Mouse (Mus musculus): ENCODE measurements around the gene Noxo1. TPM values are rescaled to one million over a fixed set of nuclear protein-coding genes. Genes with fewer than 3 reads are reported as not detected.

Noxo1 gene
- polyA plus RNA-seq, 1 experiment from 2014 or later, result 0.79 TPM

- H3K27me3 ChIP-seq (ENCODE audit: insufficient read depth, poor library complexity, severe bottlenecking), result peaks cover 66% of the 10 kb centered on the region
- H3K9me3 ChIP-seq, result no peaks in the 10 kb centered on the region
- peaks cover 29% of the 10 kb centered on the region for H3K4me1 ChIP-seq
- peak overlapping the region; percentile 52 for H3K4me3 ChIP-seq
- 0 out of 2 replicates have a peak overlapping the region, but pooled peaks have one; percentile 36 for H3K27ac ChIP-seq
- H3K36me3 ChIP-seq, result peaks cover 9% of the 10 kb centered on the region
- 18% methylated on average over 23 of the region's 23 CpGs for WGBS
- DNase-seq (ENCODE audit: low spot score), result no peak
These were observed 8.4 kb upstream of the Noxo1 start for GRCm38 (mm10) chr17:24687599-24687998.

GRCm38 (mm10) chr17:24689251-24690081 lies 6.6 kb upstream of the Noxo1 start, which contains the start of gene Syngr3:
Gene Syngr3 (minus strand): TSS chr17:24689955.
- DNase-seq (ENCODE audit: low spot score), result no peak
- Histone ChIP-seq H3K27me3 (ENCODE audit: insufficient read depth, poor library complexity, severe bottlenecking) (peaks cover 73% of the 10 kb centered on the region), H3K36me3 (peaks cover 23% of the 10 kb centered on the region), H3K27ac (peak within 1 kb of the TSS; percentile 22; the same call in 1 of the 2 replicates), H3K4me1 (peaks cover 29% of the 10 kb centered on the region), H3K9me3 (no peaks in the 10 kb centered on the region), H3K4me3 (peak within 1 kb of the TSS; percentile 67)
- WGBS, result under 1% methylated on average over 53 of the region's 55 CpGs

GRCm38 (mm10) chr17:24692385-24692784 lies 3.6 kb upstream of the Noxo1 start:
- Histone ChIP-seq H3K4me3 (no peak overlapping the region), H3K36me3 (peaks cover 23% of the 10 kb centered on the region), H3K27ac (no peak overlapping the region), H3K9me3 (no peaks in the 10 kb centered on the region), H3K4me1 (peaks cover 34% of the 10 kb centered on the region), H3K27me3 (ENCODE audit: insufficient read depth, poor library complexity, severe bottlenecking) (peaks cover 53% of the 10 kb centered on the region)
- no peak for DNase-seq (ENCODE audit: low spot score)
- WGBS, result 90% methylated on average over 5 of the region's 5 CpGs

GRCm38 (mm10) chr17:24695326-24696010 lies 566 bp upstream of the Noxo1 start:
- Histone ChIP-seq H3K27me3 (ENCODE audit: insufficient read depth, poor library complexity, severe bottlenecking) (peaks cover 29% of the 10 kb centered on the region), H3K36me3 (peaks cover 35% of the 10 kb centered on the region), H3K4me1 (peaks cover 20% of the 10 kb centered on the region), H3K4me3 (peak overlapping the region; percentile 91), H3K27ac (peak overlapping the region; percentile 93), H3K9me3 (no peaks in the 10 kb centered on the region)
- DNase-seq (ENCODE audit: low spot score), result no peak
- 7% methylated on average over 44 of the region's 51 CpGs for WGBS

- 26% methylated on average over 5 of the region's 5 CpGs for WGBS
- no peak for DNase-seq (ENCODE audit: low spot score)
These were observed 2.0 kb downstream of the Noxo1 start for GRCm38 (mm10) chr17:24697985-24698384.

GRCm38 (mm10) chr17:24698715-24699114 lies 2.7 kb downstream of the Noxo1 start:
- Histone ChIP-seq H3K36me3 (peaks cover 45% of the 10 kb centered on the region), H3K9me3 (no peaks in the 10 kb centered on the region), H3K4me3 (no peak overlapping the region), H3K27ac (no peak overlapping the region), H3K4me1 (peaks cover 20% of the 10 kb centered on the region), H3K27me3 (ENCODE audit: insufficient read depth, poor library complexity, severe bottlenecking) (0 out of 2 replicates have a peak, but pooled peaks cover 7% of the 10 kb centered on the region)
- 70% methylated on average over 9 of the region's 9 CpGs for WGBS
- no peak for DNase-seq (ENCODE audit: low spot score)

More at GRCm38 (mm10) chr17:24697985-24698384, 2.0 kb downstream of the Noxo1 start:
- Histone ChIP-seq H3K4me3 (no peak overlapping the region), H3K27me3 (ENCODE audit: insufficient read depth, poor library complexity, severe bottlenecking) (0 out of 2 replicates have a peak, but pooled peaks cover 9% of the 10 kb centered on the region), H3K27ac (no peak overlapping the region), H3K9me3 (no peaks in the 10 kb centered on the region), H3K36me3 (peaks cover 48% of the 10 kb centered on the region), H3K4me1 (peaks cover 20% of the 10 kb centered on the region)

GRCm38 (mm10) chr17:24699473-24699872 lies 3.4 kb downstream of the Noxo1 start:
- no peak overlapping the region for H3K27ac ChIP-seq
- H3K27me3 ChIP-seq (ENCODE audit: insufficient read depth, poor library complexity, severe bottlenecking), result 0 out of 2 replicates have a peak, but pooled peaks cover 7% of the 10 kb centered on the region
- H3K4me1 ChIP-seq, result peaks cover 20% of the 10 kb centered on the region
- no peaks in the 10 kb centered on the region for H3K9me3 ChIP-seq
- 89% methylated on average over 2 of the region's 2 CpGs for WGBS
- H3K36me3 ChIP-seq, result peaks cover 47% of the 10 kb centered on the region
- DNase-seq (ENCODE audit: low spot score), result no peak
- H3K4me3 ChIP-seq, result no peak overlapping the region

- peaks cover 58% of the 10 kb centered on the region for H3K36me3 ChIP-seq
- no peaks in the 10 kb centered on the region for H3K9me3 ChIP-seq
- no peak overlapping the region for H3K4me3 ChIP-seq
- H3K27me3 ChIP-seq (ENCODE audit: insufficient read depth, poor library complexity, severe bottlenecking), result 0 out of 2 replicates have a peak, but pooled peaks cover 7% of the 10 kb centered on the region
- peaks cover 16% of the 10 kb centered on the region for H3K4me1 ChIP-seq
- DNase-seq (ENCODE audit: low spot score), result no peak
- 87% methylated on average over 9 of the region's 9 CpGs for WGBS
- H3K27ac ChIP-seq, result no peak overlapping the region
These were observed 5.2 kb downstream of the Noxo1 start for GRCm38 (mm10) chr17:24701251-24701650.

- Histone ChIP-seq H3K4me3 (no peak overlapping the region; the same call in 1 of the 2 replicates), H3K27ac (no peak overlapping the region), H3K9me3 (no peaks in the 10 kb centered on the region), H3K4me1 (peaks cover 13% of the 10 kb centered on the region), H3K36me3 (peaks cover 43% of the 10 kb centered on the region), H3K27me3 (ENCODE audit: insufficient read depth, poor library complexity, severe bottlenecking) (no peaks in the 10 kb centered on the region)
- 93% methylated on average over 3 of the region's 3 CpGs for WGBS
- no peak for DNase-seq (ENCODE audit: low spot score)
These were observed 9.8 kb downstream of the Noxo1 start for GRCm38 (mm10) chr17:24705821-24706220.

GRCm38 (mm10) chr17:24706982-24707800 lies 11.2 kb downstream of the Noxo1 start, which contains the start of gene Tbl3:
Gene Tbl3 (minus strand): TSS chr17:24707660.
- H3K27ac ChIP-seq, result peak within 1 kb of the TSS; percentile 87
- H3K36me3 ChIP-seq, result peaks cover 29% of the 10 kb centered on the region
- no peaks in the 10 kb centered on the region for H3K9me3 ChIP-seq
- 3% methylated on average over 32 of the region's 32 CpGs for WGBS
- peak within 1 kb of the TSS; percentile 72 for H3K4me3 ChIP-seq
- peaks cover 13% of the 10 kb centered on the region for H3K4me1 ChIP-seq
- no peaks in the 10 kb centered on the region for H3K27me3 ChIP-seq (ENCODE audit: insufficient read depth, poor library complexity, severe bottlenecking)
- peak; percentile 95 for DNase-seq (ENCODE audit: low spot score)

GRCm38 (mm10) chr17:24707801-24708425 lies 11.9 kb downstream of the Noxo1 start:
- WGBS, result 8% methylated on average over 24 of the region's 24 CpGs
- H3K4me3 ChIP-seq, result peak overlapping the region; percentile 72
- H3K9me3 ChIP-seq, result no peaks in the 10 kb centered on the region
- peaks cover 22% of the 10 kb centered on the region for H3K36me3 ChIP-seq
- H3K27ac ChIP-seq, result peak overlapping the region; percentile 87
- no peak for DNase-seq (ENCODE audit: low spot score)
- peaks cover 13% of the 10 kb centered on the region for H3K4me1 ChIP-seq
- H3K27me3 ChIP-seq (ENCODE audit: insufficient read depth, poor library complexity, severe bottlenecking), result no peaks in the 10 kb centered on the region

- Histone ChIP-seq H3K27me3 (ENCODE audit: insufficient read depth, poor library complexity, severe bottlenecking) (no peaks in the 10 kb centered on the region), H3K9me3 (no peaks in the 10 kb centered on the region), H3K27ac (no peak overlapping the region), H3K36me3 (peaks cover 19% of the 10 kb centered on the region), H3K4me1 (peaks cover 13% of the 10 kb centered on the region), H3K4me3 (no peak overlapping the region)
- DNase-seq (ENCODE audit: low spot score), result no peak
- WGBS, result 35% methylated on average over 2 of the region's 2 CpGs
These were observed 12.6 kb downstream of the Noxo1 start for GRCm38 (mm10) chr17:24708646-24709045.

Measured in heart, embryonic 10.5 days (tissue).